Mouse (Mus musculus): Measurements from ENCODE around the gene Amy2a2.
"Not testable (repeated sequence)": the region's sequence is repeated elsewhere in the genome, so short reads cannot be mapped to it uniquely, and the experiment has no call there.

The Amy2a2 gene

DNA sequence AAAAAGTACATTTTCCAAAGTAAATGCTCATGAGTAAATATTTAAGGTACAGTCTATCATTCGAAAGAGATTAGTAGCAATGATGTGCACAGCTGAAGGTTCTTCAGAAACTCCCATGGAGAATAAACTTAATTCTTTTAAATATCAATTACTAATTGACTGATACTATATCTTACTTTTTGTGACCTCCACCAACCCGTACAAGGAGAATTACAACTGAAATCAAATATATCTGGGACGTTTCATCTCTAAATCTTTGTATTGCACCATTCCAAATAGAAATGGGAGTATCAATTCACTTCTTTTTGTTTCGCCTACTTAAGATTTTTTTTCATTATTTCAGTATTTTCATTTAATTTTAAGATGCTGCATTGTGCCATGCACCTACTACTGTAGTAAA is at the start of gene Amy2a2:
Gene Amy2a2 (minus strand): TSS at position 101 of the 400 bp plus-strand sequence.
- not testable (repeated sequence) for DNase-seq

DNA sequence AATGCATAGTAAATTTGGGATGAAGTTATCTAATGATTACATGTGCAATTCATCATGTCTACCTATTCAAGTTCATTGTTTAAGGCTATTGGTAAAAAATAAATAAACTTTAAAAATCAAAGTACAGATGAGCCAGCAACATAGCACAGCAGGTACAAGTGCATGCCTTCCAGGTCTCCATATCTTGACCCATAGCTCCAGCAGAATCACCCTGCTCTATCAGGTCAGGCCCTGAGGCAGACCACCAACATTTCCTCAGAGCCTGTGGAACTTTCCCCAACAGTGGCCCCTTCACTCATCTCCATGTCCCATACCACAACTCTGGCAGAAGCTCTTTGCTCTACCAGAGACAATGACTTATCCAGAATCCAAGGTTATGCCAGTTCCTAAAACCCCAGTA is 11.0 kb downstream of the Amy2a2 start:
- DNase-seq: not testable (repeated sequence)

DNA sequence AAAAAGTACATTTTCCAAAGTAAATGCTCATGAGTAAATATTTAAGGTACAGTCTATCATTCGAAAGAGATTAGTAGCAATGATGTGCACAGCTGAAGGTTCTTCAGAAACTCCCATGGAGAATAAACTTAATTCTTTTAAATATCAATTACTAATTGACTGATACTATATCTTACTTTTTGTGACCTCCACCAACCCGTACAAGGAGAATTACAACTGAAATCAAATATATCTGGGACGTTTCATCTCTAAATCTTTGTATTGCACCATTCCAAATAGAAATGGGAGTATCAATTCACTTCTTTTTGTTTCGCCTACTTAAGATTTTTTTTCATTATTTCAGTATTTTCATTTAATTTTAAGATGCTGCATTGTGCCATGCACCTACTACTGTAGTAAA is 32.5 kb downstream of the Amy2a2 start, which contains the start of gene Amy2a3:
Gene Amy2a3 (minus strand): TSS at position 101 of the 400 bp plus-strand sequence.
- not testable (repeated sequence) for DNase-seq

DNA sequence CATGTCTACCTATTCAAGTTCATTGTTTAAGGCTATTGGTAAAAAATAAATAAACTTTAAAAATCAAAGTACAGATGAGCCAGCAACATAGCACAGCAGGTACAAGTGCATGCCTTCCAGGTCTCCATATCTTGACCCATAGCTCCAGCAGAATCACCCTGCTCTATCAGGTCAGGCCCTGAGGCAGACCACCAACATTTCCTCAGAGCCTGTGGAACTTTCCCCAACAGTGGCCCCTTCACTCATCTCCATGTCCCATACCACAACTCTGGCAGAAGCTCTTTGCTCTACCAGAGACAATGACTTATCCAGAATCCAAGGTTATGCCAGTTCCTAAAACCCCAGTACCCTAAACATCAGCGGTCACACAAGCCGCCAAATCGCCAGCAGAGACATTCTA is 43.5 kb downstream of the Amy2a2 start:
- DNase-seq: not testable (repeated sequence)

All from cerebellum, adult 18-20 months (tissue).